Comparison of ENCODE assay signal across 12 mouse cellular contexts in genomic region chr11:116660181-116660580, GRCm38 (mm10). TPM values are rescaled to one million over a fixed set of nuclear protein-coding genes. Genes with fewer than 3 reads are reported as not detected.
DNase-seq lines count a peak whose midpoint lies in the region; ATAC-seq lines count a peak whose summit lies in the region.
"Had no signal": no experiment of that assay in that cellular context is flagged by ENCODE, and none has a peak within 500 bp of the region (broad histone marks: within the 10 kb centered on the region; RNA-seq: fewer than 3 reads in every experiment).

No protein-coding gene starts in this region.

- no peak overlapping the region for H3K4me2 ChIP-seq in forebrain, embryonic 13.5 days
- H3K4me2 ChIP-seq in midbrain, embryonic 14.5 days (ENCODE audit: low read length) = no peak overlapping the region

- H3K4me1 ChIP-seq in forebrain, embryonic 13.5 days = peaks cover 88% of the 10 kb centered on the region
- peaks cover 31% of the 10 kb centered on the region for H3K4me1 ChIP-seq in midbrain, embryonic 14.5 days (ENCODE audit: control insufficient read depth, insufficient read depth, low read length)

- DNase-seq in cerebellum, postnatal 10 days = peak; percentile 68 to 78
- no peak for DNase-seq in cerebellum, adult 11 months
- peak; percentile 52 for DNase-seq in layer of hippocampus, postnatal 10 days (ENCODE audit: low spot score in 2 of 2)
- no peak for DNase-seq in layer of hippocampus, adult 9-10 months (ENCODE audit: low spot score)
- peak; percentile 23 for DNase-seq in midbrain, embryonic 14.5 days
- DNase-seq in adrenal gland, adult (ENCODE audit: inconsistent age in 2 of 2, low spot score in 1 of 2) = no peak
- no peak for DNase-seq in frontal cortex, postnatal 25 days (ENCODE audit: low spot score in 2 of 2)
- DNase-seq: heart, postnatal 10 days; kidney, adult 9 months; thymus, postnatal 14 days had no signal

- H3K9ac ChIP-seq in forebrain, embryonic 13.5 days = peak overlapping the region; percentile 21
- no peak overlapping the region for H3K9ac ChIP-seq in midbrain, embryonic 14.5 days (replicated peaks; ENCODE audit: low read length)

- H3K4me3 ChIP-seq in forebrain, embryonic 13.5 days = no peak overlapping the region
- H3K4me3 ChIP-seq in midbrain, embryonic 14.5 days (replicated peaks; ENCODE audit: low read depth, low read length) = no peak overlapping the region

- no peaks in the 10 kb centered on the region for H3K36me3 ChIP-seq in forebrain, embryonic 13.5 days (ENCODE audit: poor library complexity, severe bottlenecking)
- H3K36me3 ChIP-seq in midbrain, embryonic 14.5 days (ENCODE audit: control insufficient read depth, insufficient read depth, low read length) = no peaks in the 10 kb centered on the region

- no peaks in the 10 kb centered on the region for H3K9me3 ChIP-seq in forebrain, embryonic 13.5 days (replicated peaks)
- H3K9me3 ChIP-seq in midbrain, embryonic 14.5 days (ENCODE audit: control insufficient read depth, low read length) = no peaks in the 10 kb centered on the region

- ATAC-seq in forebrain, embryonic 13.5 days = no peak
- no peak for ATAC-seq in midbrain, embryonic 14.5 days (ENCODE audit: low FRiP score, low TSS enrichment)

- 0 out of 2 replicates have a peak, but pooled peaks cover 4% of the 10 kb centered on the region for H3K27me3 ChIP-seq in forebrain, embryonic 13.5 days
- no peaks in the 10 kb centered on the region for H3K27me3 ChIP-seq in midbrain, embryonic 14.5 days (ENCODE audit: control insufficient read depth, insufficient read depth, low read length)

- WGBS in forebrain, embryonic 13.5 days = 56% methylated on average over 9 of the region's 9 CpGs
- WGBS in midbrain, embryonic 14.5 days = 69% methylated on average over 9 of the region's 9 CpGs

- peak overlapping the region; percentile 94 for H3K27ac ChIP-seq in forebrain, embryonic 13.5 days
- peak overlapping the region; percentile 78 for H3K27ac ChIP-seq in midbrain, embryonic 14.5 days (replicated peaks; ENCODE audit: low read depth, low read length)

RNA-seq across cellular contexts. Expression of gene Cygb, which starts 6.1 kb away (rescaled TPM):
- total RNA-seq in layer of hippocampus, postnatal 10 days (2021) = 10 to 100 TPM; 33.0 to 42.3 TPM
- polyA plus RNA-seq in forebrain, embryonic 13.5 days (2015; fragmentation: Nextera tagmentation; extraction: Ambion mirVana) = 8.8 and 9.3 TPM in 2 replicates
- polyA plus RNA-seq in midbrain, embryonic 14.5 days (2014; fragmentation: Nextera tagmentation; extraction: Ambion mirVana) = 19.1 and 24.0 TPM in 2 replicates
- total RNA-seq: megakaryocyte-erythroid progenitor cell, adult 5-6 weeks had no signal

RNA-seq across cellular contexts. Expression of gene Prcd, which starts 6.8 kb away (rescaled TPM):
- total RNA-seq in layer of hippocampus, postnatal 10 days (2021) = 1 to 10 TPM; 3.4 to 3.8 TPM
- polyA plus RNA-seq in forebrain, embryonic 13.5 days (2015; fragmentation: Nextera tagmentation; extraction: Ambion mirVana) = 0.79 and 0.80 TPM in 2 replicates
- 1.6 and 3.3 TPM in 2 replicates for polyA plus RNA-seq in midbrain, embryonic 14.5 days (2014; fragmentation: Nextera tagmentation; extraction: Ambion mirVana)

RNA-seq across cellular contexts. Expression of gene Rhbdf2, which starts 33.4 kb away (rescaled TPM):
- 1 to 10 TPM in 1 of 2 experiments, under 1 TPM in 1; 0.94 to 1.5 TPM for total RNA-seq in layer of hippocampus, postnatal 10 days (2021)
- polyA plus RNA-seq in forebrain, embryonic 13.5 days (2015; fragmentation: Nextera tagmentation; extraction: Ambion mirVana) = 0.87 and 0.98 TPM in 2 replicates
- polyA plus RNA-seq in midbrain, embryonic 14.5 days (2014; fragmentation: Nextera tagmentation; extraction: Ambion mirVana) = 0.61 and 0.63 TPM in 2 replicates

Comparison
In these comparisons a context has a peak if more than half of its experiments do, and no peak if none do; other contexts are left out.
1. DNase-seq: peak in cerebellum, postnatal 10 days (2 of 2), layer of hippocampus, postnatal 10 days (2 of 2) and midbrain, embryonic 14.5 days (single experiment); none in cerebellum, adult 11 months (single experiment), layer of hippocampus, adult 9-10 months (single experiment), adrenal gland, adult (0 of 2) and frontal cortex, postnatal 25 days (0 of 2).